Mouse (Mus musculus): ENCODE measurements around the gene Efna4. TPM values are rescaled to one million over a fixed set of nuclear protein-coding genes. Genes with fewer than 3 reads are reported as not detected.

Gene Efna4
- polyA plus RNA-seq (2015; fragmentation: Nextera tagmentation; extraction: Ambion mirVana): 29.8 and 31.5 TPM in 2 replicates

GRCm38 (mm10) chr3:89337721-89338578, at the start of gene Efna4:
Efna4 (minus strand) TSS chr3:89338028.
- H3K4me1 ChIP-seq: peaks cover 64% of the 10 kb centered on the region
- peak; percentile 90 for ATAC-seq (replicated peaks; ENCODE audit: low FRiP score)
- under 1% methylated on average over 42 of the region's 44 CpGs for WGBS

GRCm38 (mm10) chr3:89386438-89387420, 48.9 kb upstream of the Efna4 start:
- 51% methylated on average over 17 of the region's 17 CpGs for WGBS
- Histone ChIP-seq H3K9me3 (replicated peaks) (no peaks in the 10 kb centered on the region), H3K36me3 (no peaks in the 10 kb centered on the region), H3K4me3 (replicated peaks) (no peak overlapping the region), H3K9ac (no peak overlapping the region), H3K4me2 (0 out of 2 replicates have a peak overlapping the region, but pooled peaks have one; percentile 23), H3K4me1 (peaks cover 69% of the 10 kb centered on the region), H3K27ac (no peak overlapping the region), H3K27me3 (no peaks in the 10 kb centered on the region)
- ATAC-seq (replicated peaks; ENCODE audit: low FRiP score): no peak

More at GRCm38 (mm10) chr3:89337721-89338578, at the start of gene Efna4:
- H3K36me3 ChIP-seq: peaks cover 45% of the 10 kb centered on the region
- peak within 1 kb of the TSS; percentile 94 for H3K27ac ChIP-seq
- no peaks in the 10 kb centered on the region for H3K27me3 ChIP-seq
- no peaks in the 10 kb centered on the region for H3K9me3 ChIP-seq (replicated peaks)
- H3K4me3 ChIP-seq (replicated peaks): peak within 1 kb of the TSS; percentile 96
- H3K9ac ChIP-seq: peak within 1 kb of the TSS; percentile 96
- H3K4me2 ChIP-seq: peak within 1 kb of the TSS; percentile 75

- Histone ChIP-seq H3K36me3 (peaks cover 11% of the 10 kb centered on the region), H3K4me2 (no peak overlapping the region), H3K4me1 (peaks cover 56% of the 10 kb centered on the region), H3K27ac (no peak overlapping the region), H3K9me3 (replicated peaks) (no peaks in the 10 kb centered on the region), H3K27me3 (no peaks in the 10 kb centered on the region), H3K9ac (0 out of 2 replicates have a peak overlapping the region, but pooled peaks have one; percentile 29), H3K4me3 (replicated peaks) (no peak overlapping the region)
- WGBS: 49% methylated on average over 11 of the region's 11 CpGs
- no peak for ATAC-seq (replicated peaks; ENCODE audit: low FRiP score)
Measured at GRCm38 (mm10) chr3:89385451-89385850, 47.6 kb upstream of the Efna4 start.

GRCm38 (mm10) chr3:89384331-89385076, 46.7 kb upstream of the Efna4 start:
- H3K27me3 ChIP-seq: no peaks in the 10 kb centered on the region
- H3K9ac ChIP-seq: no peak overlapping the region
- H3K4me1 ChIP-seq: peaks cover 47% of the 10 kb centered on the region
- H3K36me3 ChIP-seq: peaks cover 21% of the 10 kb centered on the region
- no peak overlapping the region for H3K4me3 ChIP-seq (replicated peaks)
- 79% methylated on average over 11 of the region's 12 CpGs for WGBS
- H3K27ac ChIP-seq: 0 out of 2 replicates have a peak overlapping the region, but pooled peaks have one; percentile 32
- ATAC-seq (replicated peaks; ENCODE audit: low FRiP score): no peak
- no peak overlapping the region for H3K4me2 ChIP-seq
- no peaks in the 10 kb centered on the region for H3K9me3 ChIP-seq (replicated peaks)

- no peak overlapping the region for H3K27ac ChIP-seq
Measured at GRCm38 (mm10) chr3:89383651-89384255, 45.9 kb upstream of the Efna4 start.

GRCm38 (mm10) chr3:89382950-89383349, 45.1 kb upstream of the Efna4 start:
- no peak overlapping the region for H3K4me2 ChIP-seq
- H3K36me3 ChIP-seq: peaks cover 24% of the 10 kb centered on the region
- no peaks in the 10 kb centered on the region for H3K9me3 ChIP-seq (replicated peaks)
- H3K4me3 ChIP-seq (replicated peaks): no peak overlapping the region
- peaks cover 50% of the 10 kb centered on the region for H3K4me1 ChIP-seq
- no peak overlapping the region for H3K9ac ChIP-seq
- WGBS: 82% methylated on average over 5 of the region's 5 CpGs
- no peak overlapping the region for H3K27ac ChIP-seq
- no peak for ATAC-seq (replicated peaks; ENCODE audit: low FRiP score)
- H3K27me3 ChIP-seq: no peaks in the 10 kb centered on the region

More at GRCm38 (mm10) chr3:89383651-89384255, 45.9 kb upstream of the Efna4 start:
- no peaks in the 10 kb centered on the region for H3K27me3 ChIP-seq
- ATAC-seq (replicated peaks; ENCODE audit: low FRiP score): no peak
- H3K4me1 ChIP-seq: peaks cover 49% of the 10 kb centered on the region
- no peak overlapping the region for H3K4me3 ChIP-seq (replicated peaks)
- H3K36me3 ChIP-seq: peaks cover 24% of the 10 kb centered on the region
- no peaks in the 10 kb centered on the region for H3K9me3 ChIP-seq (replicated peaks)
- H3K4me2 ChIP-seq: no peak overlapping the region
- 84% methylated on average over 5 of the region's 5 CpGs for WGBS
- no peak overlapping the region for H3K9ac ChIP-seq

- H3K4me1 ChIP-seq: peaks cover 49% of the 10 kb centered on the region
- ATAC-seq (replicated peaks; ENCODE audit: low FRiP score): no peak
- 89% methylated on average over 9 of the region's 9 CpGs for WGBS
Measured at GRCm38 (mm10) chr3:89382033-89382882, 44.4 kb upstream of the Efna4 start.

GRCm38 (mm10) chr3:89381233-89381632, 43.4 kb upstream of the Efna4 start:
- H3K4me3 ChIP-seq (replicated peaks): no peak overlapping the region
- no peak for ATAC-seq (replicated peaks; ENCODE audit: low FRiP score)
- H3K27ac ChIP-seq: no peak overlapping the region
- peaks cover 40% of the 10 kb centered on the region for H3K4me1 ChIP-seq
- H3K9me3 ChIP-seq (replicated peaks): no peaks in the 10 kb centered on the region
- 80% methylated on average over 11 of the region's 11 CpGs for WGBS
- no peaks in the 10 kb centered on the region for H3K27me3 ChIP-seq
- peaks cover 24% of the 10 kb centered on the region for H3K36me3 ChIP-seq
- H3K4me2 ChIP-seq: no peak overlapping the region
- H3K9ac ChIP-seq: no peak overlapping the region

More at GRCm38 (mm10) chr3:89382033-89382882, 44.4 kb upstream of the Efna4 start:
- Histone ChIP-seq H3K9me3 (replicated peaks) (no peaks in the 10 kb centered on the region), H3K27ac (no peak overlapping the region), H3K27me3 (no peaks in the 10 kb centered on the region), H3K9ac (no peak overlapping the region), H3K4me2 (no peak overlapping the region), H3K4me3 (replicated peaks) (no peak overlapping the region), H3K36me3 (peaks cover 24% of the 10 kb centered on the region)

GRCm38 (mm10) chr3:89380711-89381110, 42.9 kb upstream of the Efna4 start:
- H3K9ac ChIP-seq: no peak overlapping the region
- H3K27ac ChIP-seq: no peak overlapping the region
- H3K4me2 ChIP-seq: no peak overlapping the region
- no peak overlapping the region for H3K4me3 ChIP-seq (replicated peaks)
- WGBS: 93% methylated on average over 18 of the region's 18 CpGs
- H3K4me1 ChIP-seq: peaks cover 37% of the 10 kb centered on the region
- ATAC-seq (replicated peaks; ENCODE audit: low FRiP score): no peak
- H3K9me3 ChIP-seq (replicated peaks): no peaks in the 10 kb centered on the region
- peaks cover 24% of the 10 kb centered on the region for H3K36me3 ChIP-seq
- no peaks in the 10 kb centered on the region for H3K27me3 ChIP-seq

GRCm38 (mm10) chr3:89380291-89380690, 42.5 kb upstream of the Efna4 start:
- ATAC-seq (replicated peaks; ENCODE audit: low FRiP score): no peak
- WGBS: 93% methylated on average over 14 of the region's 14 CpGs

More at GRCm38 (mm10) chr3:89380291-89380690, 42.5 kb upstream of the Efna4 start:
- Histone ChIP-seq H3K4me3 (replicated peaks) (no peak overlapping the region), H3K9ac (no peak overlapping the region), H3K9me3 (replicated peaks) (no peaks in the 10 kb centered on the region), H3K4me2 (no peak overlapping the region), H3K27ac (no peak overlapping the region), H3K27me3 (no peaks in the 10 kb centered on the region), H3K36me3 (peaks cover 24% of the 10 kb centered on the region), H3K4me1 (peaks cover 33% of the 10 kb centered on the region)

All from kidney, embryonic 15.5 days (tissue).